Mouse (Mus musculus) testis, adult 2 months (tissue): Measurements from ENCODE around the gene Gm49486.

Source experiments
- CTCF ChIP-seq: fragments of 200-500 bp; IDR thresholded peaks from 2 replicates; pipeline ENCODE4 v1.5.1; 2012; ENCODE audit warnings: low read depth, mild to moderate bottlenecking, inconsistent platforms, low read length, moderate library complexity; ENCODE audit not compliant: control insufficient read depth, insufficient read depth, insufficient replicate concordance
- POLR2A ChIP-seq: fragments of 200-500 bp; IDR thresholded peaks from 2 replicates; pipeline ENCODE4 v1.6.1; 2012; ENCODE audit warnings: low read depth, mild to moderate bottlenecking, inconsistent platforms, low read length, moderate library complexity; ENCODE audit not compliant: control insufficient read depth

GRCm38 (mm10) chr15:79213591-79213990, 15.6 kb upstream of the Gm49486 start:
- TF ChIP-seq CTCF = no peak
- no peak for TF ChIP-seq POLR2A
